Mouse (Mus musculus): Measurements from ENCODE around the gene Olfr448. TPM values are rescaled to one million over a fixed set of nuclear protein-coding genes. Genes with fewer than 3 reads are reported as not detected.

Gene Olfr448
- not detected in 2 replicates for polyA plus RNA-seq (2012; ENCODE audit: insufficient read depth, insufficient read length, low replicate concordance, missing spikeins)

DNA sequence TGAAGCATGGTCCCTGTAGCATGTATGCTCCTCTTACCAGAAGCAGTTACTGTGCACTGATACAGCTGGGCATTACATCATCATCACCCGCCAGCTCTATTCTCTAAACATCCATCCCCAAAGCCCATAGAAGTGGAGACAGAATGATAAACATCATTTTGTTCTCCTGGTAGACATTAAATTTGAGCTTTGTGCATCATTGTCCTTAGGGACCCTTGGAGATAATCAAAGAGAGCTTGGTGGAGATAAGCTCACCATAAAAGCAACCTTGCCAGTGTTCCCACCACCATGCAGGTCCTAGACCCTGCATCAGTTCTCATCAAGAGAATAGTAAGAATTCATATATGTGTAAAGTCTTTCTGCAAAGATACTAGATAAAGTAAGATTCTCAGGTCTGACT, at the start of gene Olfr448:
Gene Olfr448, plus strand, starts transcription at position 301 of the 400 bp plus-strand sequence.
- no peak for TF ChIP-seq POLR2A (IDR thresholded peaks at IDR 0.05; ENCODE audit: insufficient read depth, low read depth, low read length)
- TF ChIP-seq CTCF (IDR thresholded peaks at IDR 0.05; ENCODE audit: insufficient read depth, low read depth, low read length) = no peak
- Histone ChIP-seq H3K27ac (ENCODE audit: insufficient read depth, low read depth, low read length) (no peak within 1 kb of the TSS), H3K4me1 (ENCODE audit: control insufficient read depth, insufficient read depth, low read length) (no peaks in the 10 kb centered on the region), H3K4me3 (ENCODE audit: insufficient read depth, low read depth, low read length) (no peak within 1 kb of the TSS)
- WGBS = 95% methylated on average over 1 of the region's 1 CpGs

DNA sequence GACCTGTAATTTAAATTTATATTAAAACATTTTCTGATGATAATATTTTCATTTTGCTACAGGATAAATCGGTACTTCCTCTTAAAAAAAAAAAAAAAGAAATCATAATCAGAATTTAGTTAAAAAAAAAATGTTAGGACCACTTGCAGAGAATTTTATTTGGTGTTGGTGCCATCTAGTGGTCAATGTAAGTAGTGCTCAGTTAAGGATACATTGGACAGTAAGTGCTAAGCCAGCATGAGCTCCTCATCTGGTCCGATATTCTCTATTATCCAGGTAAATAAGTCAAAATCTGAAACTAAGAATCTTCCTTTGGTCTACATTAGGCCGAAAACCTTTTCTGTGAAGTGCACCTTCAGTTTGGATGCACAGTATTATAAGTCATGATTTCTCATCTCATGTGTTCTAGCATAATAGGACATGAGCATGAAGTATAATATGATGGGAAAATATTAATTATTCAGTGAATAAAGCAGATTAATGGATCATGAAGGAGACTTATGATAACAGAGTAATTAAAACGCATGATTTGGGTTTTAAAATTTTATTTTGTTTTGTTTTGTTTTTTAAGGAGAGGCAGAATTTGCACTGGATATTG, 29.9 kb upstream of the Olfr448 start:
- WGBS = 9% methylated on average over 4 of the region's 4 CpGs
- Histone ChIP-seq H3K27ac (ENCODE audit: insufficient read depth, low read depth, low read length) (no peak overlapping the region), H3K4me3 (ENCODE audit: insufficient read depth, low read depth, low read length) (no peak overlapping the region), H3K4me1 (ENCODE audit: control insufficient read depth, insufficient read depth, low read length) (no peaks in the 10 kb centered on the region)
- TF ChIP-seq CTCF (IDR thresholded peaks at IDR 0.05; ENCODE audit: insufficient read depth, low read depth, low read length) = no peak
- no peak for TF ChIP-seq POLR2A (IDR thresholded peaks at IDR 0.05; ENCODE audit: insufficient read depth, low read depth, low read length)

DNA sequence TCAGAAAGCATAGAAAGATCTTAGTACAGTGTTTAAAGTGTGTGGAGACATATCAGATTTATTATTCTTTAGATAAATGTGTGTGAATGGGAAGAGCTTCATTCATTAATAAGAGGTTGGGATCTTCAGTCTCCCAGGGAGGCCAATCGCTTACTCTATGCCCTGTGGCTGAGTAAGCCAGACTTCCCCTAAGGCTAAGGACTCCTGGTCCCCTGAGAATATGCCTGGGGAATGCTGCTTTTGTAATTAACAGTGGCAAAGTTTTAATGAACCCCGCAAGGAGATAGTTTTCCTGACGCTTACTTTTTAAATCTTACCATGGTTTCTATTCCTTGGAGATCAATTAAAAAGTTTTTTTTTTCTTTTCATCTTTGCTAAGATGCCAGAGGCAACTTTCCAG, 20.5 kb upstream of the Olfr448 start:
- WGBS = 54% methylated on average over 3 of the region's 3 CpGs
- H3K4me3 ChIP-seq (ENCODE audit: insufficient read depth, low read depth, low read length) = no peak overlapping the region

DNA sequence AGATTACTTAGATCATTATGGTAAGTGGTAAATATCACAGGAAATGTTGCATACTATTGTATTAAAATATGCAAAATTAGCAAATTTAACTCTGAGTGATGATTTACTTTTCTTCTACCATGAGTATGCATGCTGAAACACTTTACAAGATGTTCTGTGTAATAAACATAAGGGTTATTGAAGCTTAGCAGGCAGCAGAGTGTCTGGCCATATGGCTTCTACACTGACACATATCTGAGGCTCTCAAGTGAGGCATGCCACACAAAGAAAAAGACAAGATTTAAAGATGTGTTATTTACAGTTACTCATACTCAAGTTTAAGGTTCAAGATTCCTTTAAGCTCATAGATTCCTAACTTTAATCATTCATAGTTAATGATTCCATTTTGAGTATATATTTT, 13.9 kb upstream of the Olfr448 start:
- Histone ChIP-seq H3K4me3 (ENCODE audit: insufficient read depth, low read depth, low read length) (no peak overlapping the region), H3K27ac (ENCODE audit: insufficient read depth, low read depth, low read length) (no peak overlapping the region), H3K4me1 (ENCODE audit: control insufficient read depth, insufficient read depth, low read length) (no peaks in the 10 kb centered on the region)
- TF ChIP-seq POLR2A (IDR thresholded peaks at IDR 0.05; ENCODE audit: insufficient read depth, low read depth, low read length) (no peak), CTCF (IDR thresholded peaks at IDR 0.05; ENCODE audit: insufficient read depth, low read depth, low read length) (no peak)

More for the DNA sequence above, 20.5 kb upstream of the Olfr448 start:
- TF ChIP-seq CTCF (IDR thresholded peaks at IDR 0.05; ENCODE audit: insufficient read depth, low read depth, low read length) = no peak
- TF ChIP-seq POLR2A (IDR thresholded peaks at IDR 0.05; ENCODE audit: insufficient read depth, low read depth, low read length) = no peak
- Histone ChIP-seq H3K4me1 (ENCODE audit: control insufficient read depth, insufficient read depth, low read length) (no peaks in the 10 kb centered on the region), H3K27ac (ENCODE audit: insufficient read depth, low read depth, low read length) (no peak overlapping the region)

DNA sequence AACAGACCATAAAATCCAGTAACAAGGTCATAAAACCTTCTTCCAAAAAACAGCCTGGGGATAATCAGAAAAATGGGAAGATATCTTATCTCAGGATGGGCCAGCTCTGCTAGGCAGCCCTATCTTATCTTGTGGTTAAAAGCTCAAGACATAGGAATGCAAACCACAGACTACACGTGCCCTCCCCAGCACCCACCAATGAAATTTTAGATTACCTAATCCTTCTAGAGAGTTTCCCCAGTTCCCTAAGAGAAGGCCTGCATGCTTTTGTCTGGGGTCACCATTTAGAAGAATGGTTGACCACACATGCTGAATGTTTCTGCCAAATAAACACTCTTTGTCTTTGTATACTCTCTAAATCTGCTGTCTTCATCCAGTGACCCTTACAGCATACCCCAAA, 10.1 kb downstream of the Olfr448 start:
- Histone ChIP-seq H3K27ac (ENCODE audit: insufficient read depth, low read depth, low read length) (no peak overlapping the region), H3K4me3 (ENCODE audit: insufficient read depth, low read depth, low read length) (no peak overlapping the region), H3K4me1 (ENCODE audit: control insufficient read depth, insufficient read depth, low read length) (no peaks in the 10 kb centered on the region)
- TF ChIP-seq POLR2A (IDR thresholded peaks at IDR 0.05; ENCODE audit: insufficient read depth, low read depth, low read length) (no peak), CTCF (IDR thresholded peaks at IDR 0.05; ENCODE audit: insufficient read depth, low read depth, low read length) (no peak)
- WGBS = 29% methylated on average over 1 of the region's 1 CpGs

DNA sequence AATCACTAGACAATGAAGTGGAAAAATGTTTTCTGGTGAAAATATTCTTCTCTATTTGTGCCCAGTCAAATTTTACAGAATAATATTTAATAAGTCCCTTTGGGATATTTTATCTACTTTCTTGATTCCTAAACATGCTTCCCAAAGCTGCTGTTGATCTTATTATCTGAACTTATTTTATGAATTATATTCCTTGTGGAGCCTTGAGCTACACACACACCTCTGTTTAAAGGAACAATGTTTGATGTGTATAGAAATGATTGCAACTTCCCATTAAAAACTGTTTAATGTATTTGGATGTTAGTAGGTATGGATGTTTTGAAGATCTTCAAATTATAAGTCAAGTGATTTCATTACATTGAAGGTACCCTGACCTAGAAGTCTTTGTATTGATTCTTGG, 18.3 kb downstream of the Olfr448 start, which contains the start of gene Olfr447:
Gene Olfr447, plus strand, starts transcription at position 301 of the 400 bp plus-strand sequence.
- H3K27ac ChIP-seq (ENCODE audit: insufficient read depth, low read depth, low read length) = no peak within 1 kb of the TSS

DNA sequence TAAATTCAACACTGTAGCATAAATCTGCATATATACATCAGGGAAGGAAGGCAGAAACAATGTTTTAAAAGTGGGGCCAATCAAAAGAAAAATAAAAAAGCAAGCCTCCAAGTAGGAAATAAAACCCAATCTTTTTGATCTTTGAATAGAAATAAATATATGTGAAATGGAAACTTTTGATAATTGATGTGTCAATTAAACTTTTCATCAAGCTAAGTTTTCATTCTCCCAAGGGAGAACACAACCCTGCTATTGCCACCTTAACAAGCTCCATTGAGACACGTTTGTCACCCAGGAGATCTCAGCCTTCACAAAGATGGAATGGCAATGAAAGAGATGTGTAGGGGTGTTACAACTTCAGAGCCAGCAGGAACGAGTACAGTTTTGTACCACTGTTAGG, 30.8 kb downstream of the Olfr448 start, which contains the start of gene Olfr446:
Gene Olfr446, plus strand, starts transcription at position 301 of the 400 bp plus-strand sequence.
- H3K4me1 ChIP-seq (ENCODE audit: control insufficient read depth, insufficient read depth, low read length) = no peaks in the 10 kb centered on the region
- no peak within 1 kb of the TSS for H3K27ac ChIP-seq (ENCODE audit: insufficient read depth, low read depth, low read length)
- H3K4me3 ChIP-seq (ENCODE audit: insufficient read depth, low read depth, low read length) = no peak within 1 kb of the TSS
- 54% methylated on average over 2 of the region's 2 CpGs for WGBS
- TF ChIP-seq CTCF (IDR thresholded peaks at IDR 0.05; ENCODE audit: insufficient read depth, low read depth, low read length) (no peak), POLR2A (IDR thresholded peaks at IDR 0.05; ENCODE audit: insufficient read depth, low read depth, low read length) (no peak)

More for the DNA sequence above, 18.3 kb downstream of the Olfr448 start, which contains the start of gene Olfr447:
- TF ChIP-seq POLR2A (IDR thresholded peaks at IDR 0.05; ENCODE audit: insufficient read depth, low read depth, low read length) = no peak
- no peak for TF ChIP-seq CTCF (IDR thresholded peaks at IDR 0.05; ENCODE audit: insufficient read depth, low read depth, low read length)
- H3K4me1 ChIP-seq (ENCODE audit: control insufficient read depth, insufficient read depth, low read length) = no peaks in the 10 kb centered on the region
- no peak within 1 kb of the TSS for H3K4me3 ChIP-seq (ENCODE audit: insufficient read depth, low read depth, low read length)

Other genes with a start within 250 kb of the Olfr448 start
- not detected in 2 replicates for gene Tcaf2, start 245.2 kb upstream of the Olfr448 start, polyA plus RNA-seq (2012; ENCODE audit: insufficient read depth, insufficient read length, low replicate concordance, missing spikeins)
- 57.7 and 87.1 TPM in 2 replicates for gene Tcaf1, start 180.4 kb upstream of the Olfr448 start, polyA plus RNA-seq (2012; ENCODE audit: insufficient read depth, insufficient read length, low replicate concordance, missing spikeins)
- not detected in 2 replicates for gene Olfr453, start 151.1 kb upstream of the Olfr448 start, polyA plus RNA-seq (2012; ENCODE audit: insufficient read depth, insufficient read length, low replicate concordance, missing spikeins)
- gene Olfr38, start 134.0 kb upstream of the Olfr448 start, polyA plus RNA-seq (2012; ENCODE audit: insufficient read depth, insufficient read length, low replicate concordance, missing spikeins) = not detected in 2 replicates
- gene Olfr452, start 105.3 kb upstream of the Olfr448 start, polyA plus RNA-seq (2012; ENCODE audit: insufficient read depth, insufficient read length, low replicate concordance, missing spikeins) = not detected in 2 replicates
- gene Olfr450, start 78.5 kb upstream of the Olfr448 start, polyA plus RNA-seq (2012; ENCODE audit: insufficient read depth, insufficient read length, low replicate concordance, missing spikeins) = not detected in 2 replicates
- not detected in 2 replicates for gene Olfr449, start 56.1 kb upstream of the Olfr448 start, polyA plus RNA-seq (2012; ENCODE audit: insufficient read depth, insufficient read length, low replicate concordance, missing spikeins)
- not detected in 2 replicates for gene Olfr447, start 18.4 kb downstream of the Olfr448 start, polyA plus RNA-seq (2012; ENCODE audit: insufficient read depth, insufficient read length, low replicate concordance, missing spikeins)
- gene Olfr446, start 30.9 kb downstream of the Olfr448 start, polyA plus RNA-seq (2012; ENCODE audit: insufficient read depth, insufficient read length, low replicate concordance, missing spikeins) = not detected in 2 replicates
- gene Olfr444, start 58.6 kb downstream of the Olfr448 start, polyA plus RNA-seq (2012; ENCODE audit: insufficient read depth, insufficient read length, low replicate concordance, missing spikeins) = not detected in 2 replicates
- not detected in 2 replicates for gene Olfr441, start 215.9 kb downstream of the Olfr448 start, polyA plus RNA-seq (2012; ENCODE audit: insufficient read depth, insufficient read length, low replicate concordance, missing spikeins)